Mouse (Mus musculus) limb, embryonic 10.5 days (tissue): ENCODE measurements around the gene 2210418O10Rik. TPM values are rescaled to one million over a fixed set of nuclear protein-coding genes. Genes with fewer than 3 reads are reported as not detected.
"Not testable (repeated sequence)": the region's sequence is repeated elsewhere in the genome, so short reads cannot be mapped to it uniquely, and the experiment has no call there.

Source experiments
- DNase-seq: peaks from one replicate; pipeline ENCODE4 v3.0.0-alpha.2; 2017; ENCODE audit warnings: low spot score
- H3K27ac ChIP-seq: fragments of 300-500 bp; sonication (generic); 2 replicates; pipeline ENCODE4 v1.5.1; 2016; ENCODE audit warnings: mild to moderate bottlenecking
- H3K27me3 ChIP-seq: fragments of 300-500 bp; sonication (generic); 2 replicates; pipeline ENCODE4 v1.6.1; 2016; ENCODE audit warnings: low read depth, mild to moderate bottlenecking; ENCODE audit not compliant: poor library complexity, severe bottlenecking
- H3K36me3 ChIP-seq: fragments of 300-500 bp; sonication (generic); 2 replicates; pipeline ENCODE4 v1.6.1; 2016; ENCODE audit warnings: mild to moderate bottlenecking, moderate library complexity
- H3K4me1 ChIP-seq: fragments of 300-500 bp; sonication (generic); 2 replicates; pipeline ENCODE4 v1.6.1; 2016
- H3K4me3 ChIP-seq: fragments of 300-500 bp; sonication (generic); 2 replicates; pipeline ENCODE4 v1.5.1; 2016; ENCODE audit warnings: mild to moderate bottlenecking, moderate library complexity
- H3K9me3 ChIP-seq: fragments of 300-500 bp; sonication (generic); replicated peaks from 2 replicates; pipeline ENCODE4 v1.6.1; 2016; ENCODE audit warnings: mild to moderate bottlenecking
- WGBS: fragments of 180-500 bp; shearing (Covaris S2); methylation state at CpG from one replicate; pipeline ENCODE4 v1.1.7; 2016; 5-methylcytosine and 5-hydroxymethylcytosine counted together
- polyA plus RNA-seq: library from polyadenylated mRNA; unstranded; fragments of >200 nt; fragmentation: Nextera tagmentation; extraction: Ambion mirVana; gene quantifications from 2 replicates; pipeline ENCODE4 v1.2.1, GENCODE M21; 2016

The 2210418O10Rik gene
- polyA plus RNA-seq, result 8.9 and 11.9 TPM in 2 replicates

DNA sequence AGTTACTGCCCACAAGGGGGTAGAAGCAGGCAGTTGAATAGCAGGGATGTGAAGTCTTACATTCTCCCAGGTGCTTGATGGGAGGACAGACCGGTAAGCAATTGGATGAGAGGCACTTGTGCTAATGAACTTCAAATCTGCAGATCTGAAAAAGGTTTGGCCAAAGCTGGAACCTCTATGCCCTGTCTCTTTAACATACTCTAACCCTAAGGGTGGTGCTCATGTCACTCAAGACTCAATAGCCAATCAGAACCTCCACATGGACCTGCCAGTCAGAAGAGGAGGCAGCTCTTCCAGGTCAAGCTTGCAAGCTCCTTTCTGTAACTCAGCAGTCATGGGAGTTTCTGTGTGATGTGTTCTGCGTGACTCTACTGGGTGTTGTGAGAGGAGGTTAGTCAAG lies at the start of gene 2210418O10Rik:
Gene 2210418O10Rik, plus strand, starts transcription at position 301 of the 400 bp plus-strand sequence.
- H3K9me3 ChIP-seq, H3K36me3 ChIP-seq, H3K4me3 ChIP-seq, H3K27ac ChIP-seq, H3K27me3 ChIP-seq, H3K4me1 ChIP-seq, DNase-seq: not testable (repeated sequence)
- no CpG with 5 or more reads among the region's 2 CpGs for WGBS

- not testable (repeated sequence) for H3K9me3 ChIP-seq, H3K4me3 ChIP-seq, H3K4me1 ChIP-seq, H3K27me3 ChIP-seq, H3K27ac ChIP-seq, DNase-seq, H3K36me3 ChIP-seq
- WGBS, result no CpG with 5 or more reads among the region's 1 CpGs
These were observed 22.1 kb downstream of the 2210418O10Rik start for GRCm38 (mm10) chr2:176248519-176248918.

Other genes with a start within 250 kb of the 2210418O10Rik start
- gene Gm2004, start 76.7 kb upstream of the 2210418O10Rik start, polyA plus RNA-seq, result 1.6 TPM in 1 of 2 replicates, not detected in the other
- not detected in 2 replicates for gene Gm11009, start 92.9 kb downstream of the 2210418O10Rik start, polyA plus RNA-seq
- 9.3 and 10.5 TPM in 2 replicates for gene Gm14435, start 197.0 kb downstream of the 2210418O10Rik start, polyA plus RNA-seq